Mouse (Mus musculus): ENCODE results near the gene Rassf9. TPM values are rescaled to one million over a fixed set of nuclear protein-coding genes. Genes with fewer than 3 reads are reported as not detected.

Gene Rassf9
- polyA plus RNA-seq, 1 experiment from 2014 or later: 1.9 TPM

Other genes starting within 250 kb of the Rassf9 start
- 0.57 and 1.2 TPM in 2 replicates for gene Nts, start 21.7 kb upstream of the Rassf9 start, polyA plus RNA-seq (2015; fragmentation: Nextera tagmentation; extraction: Ambion mirVana)

All from limb, embryonic 13.5 days (tissue).